8 mouse cellular contexts compared by ENCODE assay signal in genomic region chr19:5800350-5800631, GRCm38 (mm10). TPM values are rescaled to one million over a fixed set of nuclear protein-coding genes. Genes with fewer than 3 reads are reported as not detected.
DNase-seq lines count a peak whose midpoint lies in the region; ATAC-seq and TF ChIP-seq lines count a peak whose summit lies in the region.

No protein-coding gene starts in this region.

- intact Hi-C loops in heart, postnatal 10 days (cut with DNase I), result no loop called here
- intact Hi-C loops in left cerebral cortex, postnatal 25 days (cut with DNase I), result no loop called here

- no peak for TF ChIP-seq POLR2A in ES-Bruce4 (IDR thresholded peaks at IDR 0.05; ENCODE audit: insufficient read depth, low read length)

- peak overlapping the region; percentile 79 to 100 for H3K27ac ChIP-seq in heart, embryonic 14.5 days (replicated peaks in 1 of 2; ENCODE audit: control insufficient read depth in 1 of 2, insufficient read depth in 1 of 2, low read depth in 2 of 2, low read length in 2 of 2)
- H3K27ac ChIP-seq in ES-Bruce4 (ENCODE audit: insufficient read depth, low read length) (peak overlapping the region; percentile 79), macrophage (peak overlapping the region; percentile 100)
- peak overlapping the region; percentile 81 for H3K27ac ChIP-seq in forebrain, embryonic 16.5 days (ENCODE audit: low read length)

- peaks cover 78% of the 10 kb centered on the region for H3K79me2 ChIP-seq in macrophage (ENCODE audit: inconsistent target)

- peak overlapping the region; percentile 97 for H3K9ac ChIP-seq in heart, embryonic 14.5 days (ENCODE audit: low read length)
- peak overlapping the region; percentile 88 for H3K9ac ChIP-seq in ES-Bruce4 (ENCODE audit: low read depth, poor library complexity, severe bottlenecking)
- H3K9ac ChIP-seq in forebrain, embryonic 16.5 days (replicated peaks; ENCODE audit: low read depth, low read length), result peak overlapping the region; percentile 83

- H3K4me3 ChIP-seq in heart, embryonic 14.5 days (ENCODE audit: control insufficient read depth in 1 of 2, insufficient read depth in 1 of 2, low read depth in 1 of 2, low read length in 2 of 2), result peak overlapping the region; percentile 60 to 76
- H3K4me3 ChIP-seq in ES-Bruce4 (ENCODE audit: low read depth, low read length) (peak overlapping the region; percentile 100), macrophage (ENCODE audit: inconsistent target) (peak overlapping the region; percentile 68)
- peak overlapping the region; percentile 55 for H3K4me3 ChIP-seq in forebrain, embryonic 16.5 days (replicated peaks; ENCODE audit: low read length)

- no peak for TF ChIP-seq CTCF in ES-Bruce4 (IDR thresholded peaks at IDR 0.05; ENCODE audit: low read depth, low read length)

- WGBS in heart, embryonic 14.5 days, result 0% methylated on average over 2 of the region's 2 CpGs
- 0% methylated on average over 2 of the region's 2 CpGs for WGBS in forebrain, embryonic 16.5 days
- WGBS in macrophage (ENCODE audit: missing documents), result 0% methylated on average over 2 of the region's 2 CpGs

- H3K4me2 ChIP-seq in heart, embryonic 14.5 days (ENCODE audit: low read length), result peak overlapping the region; percentile 95
- H3K4me2 ChIP-seq in forebrain, embryonic 16.5 days (ENCODE audit: low read length), result peak overlapping the region; percentile 100

- no peaks in the 10 kb centered on the region for H3K9me3 ChIP-seq in heart, embryonic 14.5 days (ENCODE audit: control insufficient read depth, low read length)
- H3K9me3 ChIP-seq in ES-Bruce4 (replicated peaks; ENCODE audit: control insufficient read depth, insufficient read depth, low read length, poor library complexity, severe bottlenecking), result no peaks in the 10 kb centered on the region
- H3K9me3 ChIP-seq in forebrain, embryonic 16.5 days (ENCODE audit: control insufficient read depth, low read length), result no peaks in the 10 kb centered on the region

- H3K4me1 ChIP-seq in heart, embryonic 14.5 days (ENCODE audit: control insufficient read depth in 2 of 2, insufficient read depth in 2 of 2, low read length in 2 of 2), result peaks cover 20 to 34% of the 10 kb centered on the region in 2 experiments
- peaks cover 2% of the 10 kb centered on the region for H3K4me1 ChIP-seq in ES-Bruce4 (ENCODE audit: control insufficient read depth, insufficient read depth, low read length)
- H3K4me1 ChIP-seq in forebrain, embryonic 16.5 days (replicated peaks; ENCODE audit: control insufficient read depth, insufficient read depth, low read length), result peaks cover 39% of the 10 kb centered on the region

- H3K27me3 ChIP-seq in heart, embryonic 14.5 days (ENCODE audit: control insufficient read depth, insufficient read depth, low read length), result no peaks in the 10 kb centered on the region
- no peaks in the 10 kb centered on the region for H3K27me3 ChIP-seq in ES-Bruce4 (ENCODE audit: control insufficient read depth, insufficient read depth, low read length, poor library complexity, severe bottlenecking)
- no peaks in the 10 kb centered on the region for H3K27me3 ChIP-seq in forebrain, embryonic 16.5 days (replicated peaks; ENCODE audit: control insufficient read depth, insufficient read depth, low read length)

- TF ChIP-seq EP300 in ES-Bruce4 (IDR thresholded peaks at IDR 0.05; ENCODE audit: insufficient read depth, low read depth, low read length), result no peak

- peaks cover 55% of the 10 kb centered on the region for H3K36me3 ChIP-seq in heart, embryonic 14.5 days (ENCODE audit: control insufficient read depth, insufficient read depth, low read length)
- peaks cover 58% of the 10 kb centered on the region for H3K36me3 ChIP-seq in ES-Bruce4 (ENCODE audit: control insufficient read depth, insufficient read depth, low read length, poor library complexity, severe bottlenecking)
- H3K36me3 ChIP-seq in forebrain, embryonic 16.5 days (ENCODE audit: control insufficient read depth, insufficient read depth), result peaks cover 12% of the 10 kb centered on the region
- peaks cover 32% of the 10 kb centered on the region for H3K36me3 ChIP-seq in macrophage (ENCODE audit: inconsistent target)

- DNase-seq in heart, postnatal 10 days, result no peak
- DNase-seq in frontal cortex, postnatal 25 days (ENCODE audit: low spot score in 2 of 2), result no peak
- DNase-seq in ovary, postnatal 10 days (ENCODE audit: low spot score), result no peak
- DNase-seq in left cerebral cortex, postnatal 25 days (ENCODE audit: low spot score in 2 of 2), result no peak

- no peak for ATAC-seq in heart, embryonic 14.5 days (ENCODE audit: insufficient number of reproducible peaks, insufficient read depth, low FRiP score, low read depth)
- no peak for ATAC-seq in forebrain, embryonic 16.5 days

RNA-seq across cellular contexts. Expression of gene Scyl1, which starts 29.1 kb away (rescaled TPM):
- 56.9 and 62.3 TPM in 2 replicates for polyA plus RNA-seq in heart, embryonic 14.5 days (2014; fragmentation: Nextera tagmentation; extraction: Ambion mirVana)
- 10 to 100 TPM; 63.4 to 65.7 TPM for total RNA-seq in heart, postnatal 10 days (2021)
- polyA plus RNA-seq in ES-Bruce4 (2011; ENCODE audit: insufficient read depth, insufficient read length, low read depth, missing spikeins) (37.1 and 42.8 TPM in 2 replicates), macrophage (2018) (46.2 to 54.8 TPM (median 52.4 TPM) in 3 replicates)
- 66.2 and 79.4 TPM in 2 replicates for polyA plus RNA-seq in forebrain, embryonic 16.5 days (2015; fragmentation: Nextera tagmentation; extraction: Ambion mirVana)
- total RNA-seq in macrophage (2018; cell fraction: chromatin; rRNA removed), result 100 to 1,000 TPM in 7 of 26 experiments, 10 to 100 TPM in 19; 63.9 to 148 (median 86.2) TPM
- total RNA-seq in macrophage (2018; cell fraction: cytosol; rRNA removed), result 10 to 100 TPM; 31.6 to 62.4 (median 45.0) TPM
- 100 to 1,000 TPM in 4 of 26 experiments, 10 to 100 TPM in 22; 42.7 to 104 (median 71.0) TPM for total RNA-seq in macrophage (2018; cell fraction: nucleus; rRNA removed)
- 10 to 100 TPM; 82.0 to 86.8 TPM for total RNA-seq in left cerebral cortex, postnatal 25 days (2021)

RNA-seq across cellular contexts. Expression of gene Ltbp3, which starts 59.6 kb away (rescaled TPM):
- 35.7 and 39.0 TPM in 2 replicates for polyA plus RNA-seq in heart, embryonic 14.5 days (2014; fragmentation: Nextera tagmentation; extraction: Ambion mirVana)
- 10 to 100 TPM; 77.0 to 79.2 TPM for total RNA-seq in heart, postnatal 10 days (2021)
- 5.9 and 8.2 TPM in 2 replicates for polyA plus RNA-seq in ES-Bruce4 (2011; ENCODE audit: insufficient read depth, insufficient read length, low read depth, missing spikeins)
- 11.4 and 11.6 TPM in 2 replicates for polyA plus RNA-seq in forebrain, embryonic 16.5 days (2015; fragmentation: Nextera tagmentation; extraction: Ambion mirVana)
- 100 to 1,000 TPM in 3 of 26 experiments, 10 to 100 TPM in 23; 14.2 to 124 (median 35.6) TPM for total RNA-seq in macrophage (2018; cell fraction: chromatin; rRNA removed)
- 10 to 100 TPM in 16 of 26 experiments, 1 to 10 TPM in 10; 4.2 to 31.7 (median 13.4) TPM for total RNA-seq in macrophage (2018; cell fraction: cytosol; rRNA removed)
- total RNA-seq in macrophage (2018; cell fraction: nucleus; rRNA removed), result 10 to 100 TPM; 13.1 to 79.6 (median 21.8) TPM
- polyA plus RNA-seq in macrophage (2018), result 14.8 to 16.9 TPM (median 15.5 TPM) in 3 replicates
- 10 to 100 TPM; 27.0 to 31.6 TPM for total RNA-seq in left cerebral cortex, postnatal 25 days (2021)
